Mouse (Mus musculus) E14TG2a.4 (cell line): ENCODE measurements around the gene Mau2.

Experiments used
- CTCF ChIP-seq: conservative IDR thresholded peaks from 2 replicates; pipeline ENCODE4 v1.5.1; 2014; ENCODE audit warnings: low read length
- NANOG ChIP-seq: IDR thresholded peaks from 2 replicates; pipeline ENCODE4 v1.6.1; 2014; ENCODE audit warnings: borderline replicate concordance, low read length, mixed read lengths
- POU5F1 ChIP-seq: IDR thresholded peaks from 2 replicates; pipeline ENCODE4 v1.6.1; 2014; ENCODE audit warnings: low read length, borderline replicate concordance

DNA sequence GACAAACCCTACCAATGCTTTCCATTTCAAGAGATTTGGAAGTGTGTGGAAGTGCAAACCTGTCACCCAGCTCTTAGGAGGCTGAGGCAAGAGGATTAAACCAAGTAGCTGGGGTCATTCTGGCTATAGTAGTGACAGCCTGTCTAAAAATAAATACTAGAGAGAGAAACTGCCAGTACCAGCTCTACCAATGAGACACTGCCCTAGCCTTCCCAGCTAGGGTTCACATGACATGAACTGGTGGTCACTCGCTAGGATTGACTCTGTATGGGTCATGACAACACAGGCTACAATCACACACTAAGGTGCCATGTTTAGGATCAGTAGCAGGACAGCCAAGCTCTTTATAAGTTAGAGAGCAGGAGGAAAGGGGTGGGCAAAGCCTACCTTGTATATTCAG is 12.3 kb downstream of the Mau2 start:
- no peak for TF ChIP-seq NANOG
- TF ChIP-seq CTCF = no peak
- TF ChIP-seq POU5F1 = no peak
